Mouse (Mus musculus): Measurements from ENCODE around the gene Zfp664.
A peak's percentile ranks its signal among the peaks of the same experiment; 100 is the strongest.

Zfp664 gene

GRCm38 (mm10) chr5:124930055-124930439, 67.6 kb downstream of the Zfp664 start:
- no peak for DNase-seq

- no peak for DNase-seq
Measured at GRCm38 (mm10) chr5:124930603-124931002, 68.1 kb downstream of the Zfp664 start.

- DNase-seq = no peak
Measured at GRCm38 (mm10) chr5:124931076-124931475, 68.6 kb downstream of the Zfp664 start.

- no peak for DNase-seq
Measured at GRCm38 (mm10) chr5:124934558-124934957, 72.1 kb downstream of the Zfp664 start.

- DNase-seq = no peak
Measured at GRCm38 (mm10) chr5:124943181-124943792, 80.8 kb downstream of the Zfp664 start.

- peak in 1 of 2 experiments; percentile 30 for DNase-seq
Measured at GRCm38 (mm10) chr5:124943793-124944383, 81.4 kb downstream of the Zfp664 start.

- DNase-seq = no peak
Measured at GRCm38 (mm10) chr5:124944384-124944783, 81.9 kb downstream of the Zfp664 start.

GRCm38 (mm10) chr5:124945046-124945445, 82.6 kb downstream of the Zfp664 start:
- DNase-seq = no peak

- no peak for DNase-seq
Measured at GRCm38 (mm10) chr5:124950623-124951278, 88.3 kb downstream of the Zfp664 start.

- no peak for DNase-seq
Measured at GRCm38 (mm10) chr5:124951333-124951732, 88.8 kb downstream of the Zfp664 start.

Data from thymus, adult 18-20 months (tissue).